Mouse (Mus musculus) frontal cortex, postnatal 10 days (tissue): ENCODE results near the gene Uckl1.

ENCODE experiments used
- DNase-seq, 2 experiments: peaks; one replicate each; pipeline ENCODE4 v3.0.0; 2022; ENCODE audit warnings: low spot score in 2 of 2, mixed read lengths in 1 of 2

Uckl1 gene

DNA sequence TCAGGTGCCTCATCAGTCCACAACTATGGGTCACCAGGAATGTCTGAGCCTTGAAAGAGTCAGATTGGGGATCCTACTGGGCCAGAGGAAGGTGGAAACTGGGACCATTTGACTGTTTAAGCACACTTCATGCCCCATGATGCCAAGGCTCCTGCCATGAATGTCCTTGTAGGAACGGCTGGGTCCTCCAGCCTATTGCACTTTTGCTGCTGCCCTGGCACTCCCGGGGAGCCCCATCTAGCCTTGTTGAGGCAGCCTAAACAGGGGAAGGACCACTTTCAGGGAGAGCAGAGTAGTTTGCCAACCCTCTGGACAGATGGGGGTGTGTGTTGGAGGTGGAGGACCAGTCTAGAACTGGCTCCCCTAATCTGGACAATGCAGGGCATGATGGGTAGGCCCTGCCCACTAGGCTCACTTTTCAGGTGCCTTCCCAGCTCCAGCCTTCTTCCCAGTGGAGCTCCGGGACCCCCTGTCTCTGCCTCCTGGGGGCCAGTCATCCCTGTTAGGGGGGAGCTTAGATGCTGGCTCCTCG is at the start of gene Uckl1:
TSS of gene Uckl1 (minus strand) at position 482 of the 532 bp plus-strand sequence.
- peak in 1 of 2 experiments; percentile 6 for DNase-seq

DNA sequence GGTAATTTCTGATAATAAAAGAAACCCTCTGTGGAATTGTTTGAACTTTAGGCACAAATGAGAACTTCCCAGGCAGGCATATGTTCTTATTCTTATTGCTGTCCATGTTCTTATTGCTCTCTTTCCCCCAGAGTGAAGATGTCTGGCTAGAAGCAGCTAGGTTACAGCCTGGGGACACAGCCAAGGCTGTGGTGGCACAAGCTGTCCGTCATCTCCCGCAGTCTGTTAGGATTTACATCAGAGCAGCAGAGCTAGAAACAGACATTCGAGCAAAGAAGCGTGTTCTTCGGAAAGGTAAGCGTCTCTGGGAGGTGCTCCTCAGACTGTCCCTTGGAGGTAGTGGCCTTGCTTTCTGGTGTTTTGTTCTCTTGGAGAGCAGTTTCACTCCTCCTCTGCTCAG is 47.9 kb upstream of the Uckl1 start:
- DNase-seq: no peak

- DNase-seq: no peak
Measured at GRCm38 (mm10) chr2:181628471-181628870, 43.8 kb upstream of the Uckl1 start.

GRCm38 (mm10) chr2:181623401-181623800 is 38.7 kb upstream of the Uckl1 start:
- DNase-seq: peak in 1 of 2 experiments; percentile 14

DNA sequence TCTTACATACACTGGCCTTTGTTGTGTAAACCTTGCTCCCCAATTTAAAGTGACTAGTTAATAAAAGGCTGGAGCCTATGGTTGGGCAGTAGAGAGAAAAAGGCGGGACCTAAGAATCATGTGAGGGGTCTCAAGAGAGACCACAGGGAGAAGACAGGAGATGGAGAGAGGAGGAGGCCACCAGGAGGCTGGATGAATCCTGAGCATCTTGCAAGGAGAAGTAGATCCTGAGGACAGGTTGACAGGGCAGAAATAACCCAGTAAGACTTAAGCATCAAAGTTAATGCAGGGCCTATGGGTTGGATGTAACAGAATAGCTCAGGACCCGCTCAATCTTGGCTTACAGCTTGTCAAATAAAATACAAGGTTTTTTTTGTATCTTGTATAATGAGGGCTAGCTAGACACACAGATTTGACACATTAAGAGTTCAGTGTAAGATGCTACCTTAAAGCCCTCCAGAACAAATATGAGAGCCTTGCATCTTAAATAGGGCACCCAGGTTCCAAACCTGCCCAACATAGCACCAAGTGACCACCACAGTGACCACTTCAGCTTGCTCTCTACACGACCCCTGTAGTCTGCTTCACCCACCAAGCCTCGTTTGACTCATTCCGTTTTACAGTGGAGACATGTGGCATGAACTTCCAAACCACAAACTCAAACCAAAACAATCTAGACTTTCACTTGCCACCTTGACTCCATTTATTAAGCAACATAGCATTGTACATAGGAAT is 34.2 kb upstream of the Uckl1 start:
- DNase-seq: no peak

DNA sequence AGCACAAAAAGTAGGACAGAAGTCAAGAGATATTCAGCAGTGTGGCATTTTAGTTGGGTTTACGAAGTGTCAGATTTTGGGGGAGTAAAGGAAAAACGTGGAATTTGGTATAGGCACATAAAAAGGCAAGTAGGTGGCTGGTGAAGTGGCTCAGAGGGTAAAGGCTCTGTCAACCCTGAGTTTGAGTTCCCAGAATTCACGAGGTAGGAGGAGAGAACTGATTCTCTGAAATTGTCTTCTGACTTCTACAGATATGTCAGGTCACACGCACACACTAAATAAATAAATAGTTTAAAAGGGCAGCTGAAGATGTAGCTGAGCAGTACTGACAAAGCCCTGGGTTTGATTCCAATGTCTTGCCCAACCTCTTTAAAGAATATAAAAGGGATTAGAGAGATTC is 17.7 kb upstream of the Uckl1 start:
- no peak for DNase-seq

DNA sequence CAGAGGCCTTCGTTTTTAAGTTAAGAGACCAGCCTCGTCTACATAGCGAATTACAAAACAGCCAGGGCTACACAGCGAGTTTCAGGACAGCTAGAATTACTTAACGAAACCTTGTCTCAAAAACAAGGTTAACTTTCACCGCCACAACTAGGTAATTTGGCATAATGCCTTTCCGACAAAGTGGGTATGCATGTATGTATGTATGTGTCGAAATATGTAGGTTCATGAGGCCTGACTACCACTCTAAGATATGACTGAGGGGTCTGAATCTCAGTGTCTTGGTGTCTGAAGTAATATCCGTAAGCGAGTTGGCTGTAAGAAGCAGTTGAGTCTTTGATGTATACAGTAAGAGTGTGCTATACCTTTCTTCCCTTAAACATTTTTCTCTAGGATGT is 17.1 kb upstream of the Uckl1 start:
- no peak for DNase-seq

GRCm38 (mm10) chr2:181600828-181601750 is 16.4 kb upstream of the Uckl1 start:
- DNase-seq: peak; percentile 96 to 97

- peak in 1 of 2 experiments; percentile 17 for DNase-seq
Measured at GRCm38 (mm10) chr2:181600226-181600758, 15.6 kb upstream of the Uckl1 start.

DNA sequence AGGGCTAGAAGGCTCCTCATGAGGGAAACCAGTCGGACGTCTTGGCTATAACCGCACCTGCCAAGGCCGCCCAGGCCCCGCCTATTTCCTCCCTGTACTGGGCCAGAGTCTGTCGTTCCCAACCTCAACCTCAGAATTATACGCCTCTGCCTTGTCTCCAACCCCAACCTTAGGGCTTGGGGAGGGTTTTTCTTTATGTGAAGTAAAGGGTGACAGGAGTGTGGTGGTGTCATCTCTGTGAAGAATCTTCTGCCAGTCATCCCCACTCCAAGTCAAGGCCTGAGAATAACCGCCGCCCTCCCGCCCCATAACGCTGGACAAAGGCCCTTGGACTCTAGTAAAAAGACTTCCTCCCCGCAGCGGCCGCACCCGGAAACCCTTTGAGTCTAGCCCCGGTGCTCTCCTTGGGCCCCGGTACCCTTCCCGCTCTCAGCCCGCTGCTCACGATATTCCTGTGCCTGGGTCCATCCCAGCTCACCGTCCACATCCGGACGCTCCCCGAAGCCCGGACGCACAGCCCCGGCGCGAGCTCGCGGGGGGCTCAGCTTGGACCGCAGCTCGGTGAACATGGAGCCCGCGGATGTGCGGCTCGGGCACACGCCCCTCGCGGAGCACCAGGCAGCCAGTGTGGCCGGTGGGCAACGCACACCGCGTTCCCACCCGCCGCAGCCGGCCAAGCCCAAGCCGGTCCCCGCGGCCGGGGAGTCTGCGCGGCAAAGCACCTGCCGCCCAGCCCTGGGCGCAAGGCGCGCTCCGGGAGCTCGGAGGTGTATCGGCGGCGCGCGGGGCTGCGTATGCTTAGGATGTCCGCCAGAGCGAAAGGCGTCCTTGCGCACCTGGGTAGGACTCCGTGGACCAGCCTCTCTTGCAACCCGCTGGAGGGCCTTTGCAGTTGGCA is 14.0 kb upstream of the Uckl1 start, which contains the start of gene Samd10:
TSS of gene Samd10 (minus strand) at position 759 of the 898 bp plus-strand sequence.
- DNase-seq: peak in 1 of 2 experiments; percentile 54

- no peak for DNase-seq
Measured at GRCm38 (mm10) chr2:181597378-181598061, 12.8 kb upstream of the Uckl1 start.

DNA sequence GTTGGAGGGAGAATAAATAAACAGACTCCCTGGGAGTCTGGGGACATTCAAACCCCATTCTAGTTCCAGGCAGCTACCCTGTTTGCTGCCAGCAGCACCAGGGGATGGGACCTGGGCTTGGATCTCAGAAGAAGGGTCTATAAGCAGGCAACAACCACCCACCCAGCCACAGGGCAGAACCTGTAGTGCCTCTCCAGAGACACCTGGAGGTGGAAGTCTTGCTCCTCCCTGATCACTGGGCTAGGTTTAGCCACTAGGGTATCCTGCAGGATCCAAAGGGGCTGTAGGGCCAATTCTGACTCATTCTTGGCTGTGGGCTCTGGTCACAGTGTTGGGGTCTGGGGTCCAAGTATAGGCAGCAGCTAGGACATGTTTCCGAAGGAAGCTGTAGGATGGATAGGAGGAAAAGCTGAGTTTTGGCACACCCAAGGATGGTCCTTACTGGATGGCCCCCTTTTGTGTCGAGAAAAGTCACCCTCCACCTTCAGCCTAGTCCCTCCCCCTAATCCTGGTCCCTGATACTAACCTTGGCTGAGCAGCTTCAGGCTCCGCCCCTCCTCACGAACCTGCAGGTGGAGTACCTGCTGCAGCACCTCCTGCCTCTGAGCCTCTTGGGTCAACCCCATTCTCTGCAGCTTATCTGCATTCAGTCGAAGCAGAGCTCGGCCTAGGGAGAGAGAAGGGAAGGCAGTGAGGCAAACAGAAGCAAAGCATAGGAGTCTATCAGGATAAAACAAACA is 11.7 kb upstream of the Uckl1 start:
- DNase-seq: no peak

- DNase-seq: peak in 1 of 2 experiments; percentile 27
Measured at GRCm38 (mm10) chr2:181594946-181595696, 10.4 kb upstream of the Uckl1 start.

GRCm38 (mm10) chr2:181593937-181594336 is 9.2 kb upstream of the Uckl1 start:
- no peak for DNase-seq

- DNase-seq: no peak
Measured at GRCm38 (mm10) chr2:181593042-181593421, 8.3 kb upstream of the Uckl1 start.

- DNase-seq: peak in 1 of 2 experiments; percentile 78
Measured at GRCm38 (mm10) chr2:181592231-181593041, 7.7 kb upstream of the Uckl1 start, which contains the start of gene Zfp512b. Gene Zfp512b (minus strand): TSS chr2:181592803.

- DNase-seq: no peak
Measured at GRCm38 (mm10) chr2:181591528-181592085, 6.9 kb upstream of the Uckl1 start, which contains the start of gene Prpf6. Gene Prpf6 (plus strand): TSS chr2:181591868.

DNA sequence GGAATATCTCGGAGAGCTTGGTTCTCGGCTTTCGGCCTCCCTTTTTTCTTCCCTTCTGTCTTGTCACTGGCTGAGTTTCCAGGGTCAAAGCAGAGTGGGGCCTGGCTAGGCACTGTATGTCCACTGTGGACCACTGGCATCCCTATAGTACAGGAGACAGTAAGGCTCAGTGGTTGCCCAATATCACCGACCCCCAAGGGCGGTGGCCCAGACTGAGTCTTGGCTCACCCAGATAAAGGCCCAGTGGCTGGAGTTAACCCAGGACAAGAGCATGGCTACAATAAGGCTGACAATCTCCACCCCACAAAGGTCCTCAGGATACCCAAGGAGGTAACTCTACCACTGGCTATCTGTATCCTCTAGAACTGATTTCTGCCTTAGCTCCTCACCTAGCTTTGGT is 5.8 kb upstream of the Uckl1 start:
- DNase-seq: no peak
